Mouse (Mus musculus) adrenal gland, adult 2 months (tissue): Measurements from ENCODE around the gene Cep290. TPM values are rescaled to one million over a fixed set of nuclear protein-coding genes. Genes with fewer than 3 reads are reported as not detected.
A peak's percentile ranks its signal among the peaks of the same experiment; 100 is the strongest.
"Not testable (repeated sequence)": the region's sequence is repeated elsewhere in the genome, so short reads cannot be mapped to it uniquely, and the experiment has no call there.

Source experiments
- DNase-seq: peaks from one replicate; pipeline ENCODE4 v3.0.0; 2021
- long read RNA-seq: library from polyadenylated mRNA; stranded (forward); transcript quantifications from one replicate; pipeline ENCODE4 v2.0.0, GENCODE M21; 2021
- polyA plus RNA-seq: library from polyadenylated mRNA; depleted of rRNA; stranded (reverse); fragments of >200 nt; gene quantifications from 2 replicates; pipeline ENCODE4 v1.2.3, GENCODE M21; 2012; rRNA removed
- total RNA-seq, 2 experiments: library from RNA; stranded (reverse); gene quantifications; 2 replicates each; pipeline ENCODE4 v1.2.3; 2021

Cep290 gene
- total RNA-seq (10 to 100 TPM in 1 of 2 experiments, 1 to 10 TPM in 1; 7.3 to 11.2 TPM), polyA plus RNA-seq (0.09 and 0.10 TPM in 2 replicates)
- long read RNA-seq, result 0 reads

DNA sequence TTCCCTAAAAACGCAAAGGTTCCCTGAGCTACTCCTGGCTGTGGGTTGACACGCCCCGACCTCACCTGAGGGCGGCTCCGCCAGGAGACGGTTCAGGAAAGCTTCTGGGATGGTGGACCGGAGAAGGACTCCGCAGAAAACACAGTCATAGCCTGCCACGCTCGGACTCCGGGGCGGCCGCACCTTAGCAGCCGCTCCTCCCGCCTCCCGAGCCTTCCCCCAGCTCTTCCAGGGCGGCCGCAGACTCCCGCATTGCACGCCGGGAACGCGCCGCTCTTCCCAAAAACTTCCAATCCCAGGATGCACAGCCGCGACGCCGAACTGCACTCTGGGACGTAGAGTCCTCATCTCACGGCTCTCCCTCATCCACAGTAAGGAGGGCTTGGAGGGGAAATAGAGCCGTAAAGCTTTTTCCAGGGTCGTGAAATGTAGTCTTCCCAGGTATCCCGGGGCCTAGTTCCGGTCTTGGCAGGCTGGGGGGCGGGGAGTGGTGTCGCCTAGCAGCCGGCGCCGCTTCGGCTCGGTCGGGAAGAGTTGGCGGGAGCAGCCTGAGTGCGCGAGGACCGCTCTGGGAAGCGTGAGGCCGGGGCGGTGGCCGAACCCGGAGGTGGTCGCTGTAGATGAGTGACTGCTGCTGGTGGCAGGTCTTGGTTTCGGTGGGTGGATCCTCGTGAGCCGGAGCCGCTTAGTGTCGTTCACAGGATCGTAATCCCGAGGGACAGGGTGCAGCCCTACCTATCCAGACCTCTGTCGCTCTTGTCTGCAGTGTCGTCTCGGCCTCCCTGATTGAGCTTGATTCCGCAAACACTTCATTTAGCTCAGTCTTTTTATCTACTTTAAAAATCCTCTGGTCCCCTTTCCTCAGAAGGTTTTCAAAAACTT lies at the start of gene Cep290, which contains the start of gene Tmtc3:
Cep290 (plus strand) TSS at position 462 of the 882 bp plus-strand sequence.
Tmtc3 (minus strand) TSS at position 254 of the 882 bp plus-strand sequence.
- peak; percentile 97 for DNase-seq

DNA sequence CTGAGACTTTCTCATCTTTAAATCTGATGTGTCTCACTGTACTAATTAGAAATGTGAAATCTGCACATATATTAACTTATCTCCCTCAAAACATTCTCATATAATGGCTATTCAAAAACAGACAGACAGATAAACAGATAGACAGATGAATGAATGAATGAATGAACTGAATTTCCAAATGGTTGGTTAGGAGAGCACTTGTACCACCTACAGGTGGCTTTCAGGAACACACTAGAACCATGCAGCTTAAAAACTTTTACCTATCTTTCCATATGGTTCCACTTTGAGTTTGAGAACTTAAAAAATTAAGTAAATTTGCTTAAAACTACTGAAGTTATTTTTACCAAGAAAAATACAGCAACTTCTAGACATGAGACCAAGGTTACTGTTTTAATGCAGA lies 38.0 kb upstream of the Cep290 start:
- no peak for DNase-seq

DNA sequence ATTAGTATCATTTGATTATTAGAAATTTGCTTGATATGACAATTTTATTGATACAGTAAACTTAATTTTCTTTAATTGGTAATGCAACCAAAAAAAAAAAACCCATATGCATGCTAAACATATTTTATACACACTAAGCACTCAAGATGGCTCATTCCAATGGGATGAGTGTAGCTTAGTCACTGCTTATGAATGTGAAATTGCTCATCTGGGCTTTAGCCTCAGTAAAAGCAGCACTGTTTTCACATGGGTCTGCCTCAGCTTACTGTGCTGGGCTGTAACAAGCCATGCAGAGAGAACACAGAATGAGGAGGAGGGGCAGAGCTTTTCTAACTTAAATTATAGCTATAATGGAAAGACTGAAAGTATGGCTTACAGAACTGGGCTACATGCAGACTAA lies 26.8 kb upstream of the Cep290 start:
- DNase-seq, result no peak

DNA sequence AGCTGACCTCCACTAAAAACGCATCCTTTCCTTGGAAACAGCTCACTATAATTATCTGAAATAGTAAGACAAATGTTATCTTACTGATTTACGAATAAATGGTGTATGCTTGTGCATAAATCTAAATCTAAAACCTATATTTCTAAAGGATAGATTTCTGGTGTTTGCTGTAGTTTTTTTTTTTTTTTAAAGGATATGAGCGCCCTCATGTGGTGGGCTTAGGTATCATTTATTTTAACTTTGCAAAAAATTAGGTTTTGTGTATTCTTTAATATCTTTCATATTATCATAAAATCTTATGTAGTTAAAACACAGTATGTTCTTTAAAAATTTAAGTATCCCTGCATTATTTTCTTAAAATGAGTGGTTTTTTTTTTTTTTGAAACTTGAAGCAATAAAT lies 12.3 kb upstream of the Cep290 start:
- DNase-seq, result no peak

DNA sequence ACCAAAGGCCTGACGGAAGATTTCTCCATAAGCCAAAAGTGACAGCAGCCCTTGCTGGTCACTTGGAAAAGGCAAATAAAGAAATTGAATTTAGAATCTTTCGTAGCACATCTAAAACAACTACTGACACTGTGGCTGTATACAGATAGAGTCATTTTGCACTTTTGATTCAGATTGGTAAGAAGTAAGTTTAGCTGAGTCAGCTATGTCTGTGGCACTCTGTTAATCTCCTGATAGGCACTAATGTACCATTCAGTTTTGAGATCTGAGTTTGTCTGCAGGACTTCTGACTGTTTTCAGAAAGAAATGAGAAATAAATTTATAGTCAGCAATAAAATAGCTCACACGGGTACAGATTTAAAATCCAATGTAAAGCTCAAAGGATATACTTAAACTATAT lies 7.8 kb upstream of the Cep290 start:
- DNase-seq, result no peak

DNA sequence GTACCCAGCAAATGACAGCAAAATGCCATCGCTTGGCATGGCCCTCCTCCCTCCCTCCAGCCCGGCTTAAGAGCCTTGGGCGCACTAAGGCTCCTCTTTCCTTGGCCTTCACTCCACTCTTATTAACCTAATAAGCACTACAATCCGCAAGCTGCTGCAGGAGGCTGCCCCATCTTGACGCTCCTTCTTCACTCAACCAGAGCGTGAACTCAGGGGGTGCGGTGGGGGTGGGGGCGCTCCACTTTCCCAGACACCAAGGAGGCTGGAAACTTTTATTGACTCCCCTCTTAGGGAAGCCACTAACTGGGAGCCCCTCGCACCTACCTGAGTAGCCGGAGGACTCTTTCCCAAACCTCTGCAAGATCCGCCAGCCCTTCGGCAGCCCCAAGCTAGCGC lies 659 bp upstream of the Cep290 start:
- no peak for DNase-seq

DNA sequence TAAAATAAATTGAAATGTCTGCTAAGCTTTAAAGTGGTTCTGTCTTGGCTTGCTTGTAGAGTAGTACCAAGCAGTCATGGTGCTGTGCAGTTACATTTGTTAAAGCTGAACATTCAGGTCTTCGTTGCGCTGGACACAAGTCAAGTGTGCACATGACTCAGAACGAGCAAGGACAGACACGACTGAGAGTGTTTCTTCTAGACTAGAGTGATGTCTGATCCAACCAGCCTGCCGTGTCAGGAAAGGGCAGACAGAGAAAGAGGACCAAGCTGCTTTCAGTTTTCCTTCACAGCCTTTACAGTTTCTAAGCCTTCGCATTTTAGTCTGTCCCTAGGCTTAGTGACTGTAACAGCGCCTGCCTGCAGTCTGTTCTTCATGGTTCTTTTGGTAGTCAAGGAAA lies 4.6 kb downstream of the Cep290 start:
- DNase-seq, result peak; percentile 47

DNA sequence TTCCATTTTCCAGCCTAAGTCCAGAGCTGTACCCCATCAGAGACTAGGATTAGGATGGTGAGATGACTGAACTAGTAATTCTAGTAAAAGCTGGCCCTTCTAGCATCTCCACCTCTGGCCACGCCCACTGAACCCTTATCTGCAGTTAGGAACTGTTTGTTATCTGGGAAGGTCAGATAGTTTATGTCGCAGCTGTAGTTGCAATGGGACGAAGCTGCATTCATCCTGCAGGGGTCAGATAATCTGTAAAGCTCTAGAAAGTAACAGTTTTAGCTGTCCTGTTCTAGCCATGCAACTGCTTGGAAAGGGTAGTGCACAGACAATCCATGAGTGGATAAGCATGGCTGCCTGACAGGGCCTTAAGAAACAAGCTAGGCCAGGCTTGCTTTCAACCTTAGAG lies 11.0 kb downstream of the Cep290 start:
- DNase-seq, result no peak

DNA sequence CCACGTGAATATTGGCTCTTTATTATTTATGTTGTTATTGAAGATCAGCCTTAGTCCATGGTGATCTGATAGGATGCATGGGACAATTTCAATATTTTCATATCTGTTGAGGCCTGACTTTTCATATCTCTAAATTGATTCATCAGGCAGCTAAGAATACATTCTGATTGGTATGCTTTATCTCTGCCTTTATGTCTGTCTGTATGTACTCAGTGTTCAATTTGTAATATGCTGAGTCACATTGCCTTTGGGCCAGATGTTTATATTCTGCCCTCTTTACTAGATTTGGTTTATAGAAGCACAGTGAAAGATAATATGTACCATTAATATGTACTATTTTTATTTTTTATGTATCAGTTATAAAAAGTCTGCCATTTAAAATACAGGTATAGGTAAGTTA lies 20.8 kb downstream of the Cep290 start:
- DNase-seq, result no peak

DNA sequence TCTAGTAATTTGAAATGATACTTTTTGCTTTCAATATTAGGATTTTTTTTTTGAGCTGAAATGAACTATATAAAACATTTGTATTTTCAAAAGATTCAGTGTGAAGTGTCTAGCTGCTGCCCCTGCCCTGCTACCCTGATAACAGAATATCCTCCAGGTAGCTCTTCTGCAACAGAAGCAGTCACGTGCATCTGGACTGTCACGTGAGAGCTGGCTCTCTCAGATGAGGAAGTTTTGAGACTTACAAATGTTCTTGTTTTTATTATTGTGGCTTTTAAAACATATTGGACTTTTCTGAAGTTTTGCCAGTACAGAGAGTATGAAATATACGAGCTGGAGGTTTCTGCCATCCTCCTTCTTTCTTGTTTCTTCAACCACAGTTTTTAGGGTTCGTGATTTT lies 34.3 kb downstream of the Cep290 start:
- no peak for DNase-seq

DNA sequence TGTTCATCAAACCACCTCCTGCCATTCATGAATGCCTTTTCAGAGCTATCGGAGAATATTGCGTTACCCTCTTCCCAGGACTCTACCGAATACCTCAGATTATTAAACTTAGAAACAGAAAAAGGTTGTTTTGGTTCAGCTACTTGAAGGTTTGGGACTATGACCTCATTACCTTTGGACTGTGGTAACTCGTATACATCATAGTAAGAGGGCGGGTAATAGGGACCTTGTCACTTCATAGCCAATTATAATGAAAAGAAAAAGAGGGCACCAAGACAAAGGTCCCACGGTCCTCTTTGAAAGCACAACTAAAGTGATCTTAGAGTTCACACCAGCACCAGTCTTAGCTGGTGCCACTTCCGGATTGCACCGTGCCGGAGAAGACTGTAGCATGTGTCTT lies 35.0 kb downstream of the Cep290 start:
- no peak for DNase-seq

DNA sequence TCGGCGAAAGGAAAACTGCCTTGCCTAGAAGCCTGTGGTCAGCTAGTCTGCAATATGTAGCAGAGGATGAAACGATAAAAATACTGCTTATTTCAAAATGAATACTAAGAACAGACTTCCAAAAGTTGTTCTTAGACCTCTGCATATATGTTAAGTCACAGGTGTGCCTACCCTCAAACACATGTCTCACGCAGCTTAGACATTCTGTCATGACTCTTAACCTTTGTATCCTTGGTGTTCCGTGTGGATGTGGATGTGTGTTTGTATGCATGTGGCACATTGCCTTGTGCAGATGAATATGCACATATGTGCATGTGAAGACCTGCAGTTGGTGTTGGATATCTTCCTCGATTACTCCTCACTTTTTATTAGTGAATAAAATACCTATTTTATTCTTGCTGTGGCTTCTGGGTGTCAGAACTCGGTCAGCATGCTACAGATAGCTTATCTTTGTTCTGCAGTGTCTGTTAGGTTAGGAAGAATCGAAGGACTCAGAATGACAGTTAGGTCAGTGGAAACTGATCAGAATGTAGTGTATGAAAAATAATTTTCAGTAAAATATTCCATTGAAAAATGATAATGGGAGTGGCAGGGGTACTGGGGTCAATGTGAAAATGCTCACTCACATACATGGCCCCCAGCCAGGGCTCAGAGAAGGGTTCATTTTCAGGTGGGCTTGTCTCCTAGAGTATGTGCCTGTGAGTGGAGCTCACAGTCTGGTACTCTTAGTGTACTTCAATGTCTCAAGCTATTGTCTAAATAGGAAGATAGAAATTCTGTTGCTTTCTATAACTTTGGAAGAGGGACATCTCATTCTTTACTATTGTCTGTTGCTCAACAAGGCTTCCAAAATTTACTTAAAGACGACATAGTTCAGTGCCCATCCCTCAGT lies 37.4 kb downstream of the Cep290 start:
- DNase-seq, result no peak

DNA sequence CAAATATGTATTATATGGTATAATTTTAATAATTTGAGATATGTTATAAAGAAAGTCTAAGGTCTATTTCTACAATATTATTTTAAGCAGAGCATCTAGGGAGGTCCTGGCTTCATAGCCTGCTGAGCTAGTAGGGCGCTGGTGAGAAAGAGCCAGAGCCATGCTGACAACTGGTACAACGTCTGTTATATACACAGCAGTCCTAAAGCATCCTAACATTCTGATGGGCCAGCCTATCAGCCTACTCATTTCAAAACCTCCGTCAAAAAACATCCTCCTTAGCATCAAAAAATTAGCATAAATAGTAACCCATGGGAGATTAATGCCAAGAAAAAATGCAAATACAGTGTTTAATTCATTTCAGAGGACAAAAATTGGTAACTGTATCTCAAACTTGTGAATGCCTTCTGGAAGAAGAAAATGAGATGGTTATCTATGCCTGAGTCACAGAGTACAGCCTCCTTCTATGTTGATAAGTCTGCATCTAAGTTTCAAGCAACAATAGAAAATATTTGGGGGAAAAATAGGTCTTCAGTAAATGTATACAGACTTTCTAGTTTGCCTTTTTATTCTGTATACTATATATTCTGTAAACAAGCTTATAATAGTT lies 69.3 kb downstream of the Cep290 start:
- no peak for DNase-seq

DNA sequence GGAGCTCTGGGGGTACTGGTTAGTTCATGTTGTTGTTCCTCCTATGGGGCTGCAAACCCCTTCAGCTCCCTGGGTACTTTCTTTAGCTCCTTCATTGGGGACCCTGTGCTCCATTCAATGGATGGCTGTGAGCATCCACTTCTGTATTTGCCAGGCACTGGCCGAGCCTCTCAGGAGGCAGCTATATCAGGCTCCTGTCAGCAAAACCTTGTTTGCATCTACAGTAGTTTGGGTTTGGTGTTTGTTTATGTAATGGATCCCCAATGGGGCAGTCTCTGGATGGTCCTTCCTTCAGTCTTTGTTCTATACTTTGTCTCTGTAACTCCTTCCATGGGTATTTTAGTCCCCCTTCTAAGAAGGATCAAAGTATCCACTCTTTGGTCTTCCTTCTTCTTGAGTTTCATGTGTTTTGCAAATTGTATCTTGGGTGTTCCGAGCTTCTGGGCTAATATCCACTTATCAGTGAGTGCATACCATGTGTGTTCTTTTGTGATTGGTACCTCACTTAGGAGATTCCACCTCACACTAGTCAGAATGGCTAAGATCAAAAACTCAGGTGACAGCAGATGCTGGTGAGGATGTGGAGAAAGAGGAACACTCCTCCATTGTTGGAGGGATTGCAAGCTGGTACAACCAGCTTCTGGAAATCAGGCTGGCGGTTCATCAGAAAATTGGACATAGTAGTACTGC lies 73.0 kb downstream of the Cep290 start:
- DNase-seq, result not testable (repeated sequence)

DNA sequence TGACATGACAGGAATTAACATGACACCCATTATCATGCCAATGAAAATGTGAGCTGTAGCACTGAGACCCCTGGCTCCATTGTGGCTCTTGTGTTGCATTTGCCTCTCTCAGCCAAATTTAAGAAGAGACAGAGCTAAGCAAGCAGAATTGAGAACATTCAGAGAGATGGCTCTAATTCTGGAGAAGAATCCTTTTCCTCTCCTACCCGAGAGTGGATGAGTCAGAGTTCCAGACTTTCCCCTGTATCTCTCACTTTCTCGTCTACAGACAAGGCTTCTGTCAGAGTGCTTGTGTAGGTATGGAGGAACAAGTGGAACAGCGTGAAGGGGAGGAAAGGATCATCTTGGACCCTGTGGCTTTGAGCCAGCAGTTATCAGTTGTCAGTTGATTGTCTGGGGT lies 76.8 kb downstream of the Cep290 start:
- DNase-seq, result no peak

DNA sequence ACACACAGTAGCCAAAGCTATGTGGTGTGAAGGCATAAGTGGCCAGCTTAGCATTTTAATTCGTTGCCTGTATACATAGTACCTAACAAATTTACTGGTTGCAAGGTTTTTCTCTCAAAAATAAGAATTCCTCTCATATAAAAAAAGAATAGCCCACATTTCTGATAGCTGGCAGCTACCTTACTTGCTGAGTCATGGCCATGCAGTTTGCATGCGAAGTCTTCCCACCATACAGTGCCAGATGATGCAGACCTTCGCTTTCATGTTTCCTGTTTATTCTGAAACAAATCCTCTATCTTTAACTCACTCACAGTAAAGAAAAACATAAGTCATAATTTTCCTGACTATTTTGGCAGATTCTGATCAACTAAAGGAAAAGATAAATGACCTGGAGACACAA lies 84.3 kb downstream of the Cep290 start:
- no peak for DNase-seq

DNA sequence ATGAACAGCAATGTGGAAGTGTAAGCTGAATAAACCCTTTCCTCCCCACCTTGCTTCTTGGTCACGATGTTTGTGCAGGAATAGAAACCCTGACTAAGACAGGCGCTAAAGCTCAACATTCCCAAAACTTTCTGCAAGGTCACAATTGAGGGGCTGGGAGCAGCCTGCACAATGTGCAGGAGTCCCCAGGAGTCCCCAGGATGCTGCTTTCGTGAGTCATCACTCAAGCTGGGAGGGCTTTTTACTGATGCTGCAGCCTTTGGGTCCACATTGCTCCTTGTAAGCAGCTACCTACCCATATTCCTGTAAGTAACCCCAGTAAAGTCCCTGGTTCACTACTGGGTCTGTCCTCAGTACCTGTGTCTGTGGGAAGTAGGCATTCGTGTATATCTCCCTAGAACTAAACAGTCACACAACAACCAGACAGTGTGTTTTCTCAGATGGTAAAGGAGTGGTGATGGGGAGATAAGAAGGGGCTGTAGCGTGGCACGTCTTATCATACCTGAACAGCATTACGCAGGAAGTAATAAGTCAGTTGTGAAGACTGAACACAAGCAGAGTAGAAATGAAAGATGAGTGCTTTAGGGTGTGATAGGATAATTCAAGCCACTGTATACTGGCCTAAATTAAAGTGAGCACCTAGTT lies 87.3 kb downstream of the Cep290 start:
- DNase-seq, result no peak

DNA sequence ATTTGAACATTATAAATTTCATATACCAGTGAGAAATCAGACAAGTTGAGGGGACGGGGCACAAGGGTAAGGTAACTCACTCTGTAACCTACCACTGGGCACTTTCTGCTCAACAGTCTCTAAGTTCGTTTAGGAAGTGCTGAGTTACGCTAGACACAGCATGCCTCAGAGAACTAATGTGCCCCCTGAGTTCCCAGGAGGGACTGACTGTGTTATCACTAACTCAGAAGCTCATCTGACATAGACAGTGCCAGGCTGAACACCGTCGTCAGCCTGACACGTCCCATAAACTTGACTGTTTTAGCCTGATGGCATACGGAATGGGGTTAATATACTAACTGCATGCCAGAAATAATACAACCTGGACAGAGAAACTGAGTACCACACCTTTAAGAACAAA lies 87.9 kb downstream of the Cep290 start:
- DNase-seq, result no peak

DNA sequence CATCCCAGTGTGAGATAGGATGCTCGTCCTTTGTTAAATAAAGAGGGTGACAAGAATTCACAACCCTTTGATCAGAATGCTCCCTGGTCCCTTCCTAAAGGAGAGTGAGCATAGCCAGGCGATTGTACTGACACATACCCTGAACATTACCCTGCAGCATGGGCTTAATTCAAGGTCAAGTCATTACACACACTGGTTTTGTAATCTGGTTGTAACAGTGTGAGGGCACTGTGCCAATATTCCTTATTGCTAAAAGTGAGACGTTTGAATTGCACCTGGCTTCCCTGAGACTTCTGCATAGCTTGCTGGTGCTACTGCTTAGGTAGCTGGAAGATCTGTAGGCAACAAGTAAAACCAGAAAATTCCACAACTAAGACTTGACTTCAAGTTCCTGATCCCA lies 96.8 kb downstream of the Cep290 start:
- DNase-seq, result peak; percentile 44

DNA sequence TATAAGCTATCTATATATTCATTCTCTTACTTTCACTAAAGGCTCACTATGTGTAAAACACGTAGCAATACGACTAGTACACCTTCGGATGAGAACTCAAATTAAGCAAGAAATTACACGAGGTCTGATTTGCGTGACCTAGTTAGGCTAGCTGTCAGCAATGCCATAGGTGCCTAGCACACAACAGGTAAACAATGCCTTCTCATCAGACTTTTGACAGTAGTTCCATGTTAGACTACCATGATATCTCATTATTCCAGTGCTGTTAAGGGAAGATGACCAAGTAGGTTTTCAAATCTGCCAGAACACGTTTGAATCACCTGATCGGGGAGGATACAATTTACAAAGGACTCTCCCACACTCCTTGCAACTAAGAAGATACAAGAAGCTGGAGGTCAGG lies 101.2 kb downstream of the Cep290 start:
- DNase-seq, result no peak

DNA sequence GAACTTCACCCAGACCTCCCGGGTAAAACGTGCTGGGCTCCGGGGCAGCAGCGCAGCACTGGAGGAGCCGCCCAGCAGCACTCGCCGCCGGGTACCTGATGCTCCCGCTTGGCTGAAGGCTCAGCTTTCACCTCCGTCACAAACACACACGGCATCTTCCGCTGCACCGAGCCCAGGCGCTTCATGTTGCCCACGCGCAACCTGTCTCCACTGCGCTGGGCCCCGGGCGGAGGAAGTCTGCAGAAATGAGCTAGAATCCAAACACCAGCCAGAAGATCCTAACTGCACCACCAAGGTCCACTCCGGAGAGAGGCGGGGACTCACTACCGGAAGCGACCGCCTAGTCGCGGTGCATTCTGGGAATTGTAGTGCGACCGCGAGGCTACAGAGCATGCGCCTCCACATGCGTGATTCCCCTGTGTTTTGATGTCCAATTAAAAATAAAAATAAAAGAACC lies 101.6 kb downstream of the Cep290 start:
- DNase-seq, result peak; percentile 92
